Mouse (Mus musculus) heart, embryonic 11.5 days (tissue): ENCODE results near the gene Cryab. TPM values are rescaled to one million over a fixed set of nuclear protein-coding genes. Genes with fewer than 3 reads are reported as not detected.

Source experiments
- ATAC-seq: fragments of 200-750 bp; cut with Nextera tagmentation; replicated peaks from 2 replicates; pipeline ENCODE4 v1.8.0; 2017; ENCODE audit warnings: moderate library complexity; ENCODE audit not compliant: insufficient number of reproducible peaks, low FRiP score, low TSS enrichment
- H3K27ac ChIP-seq: fragments of 300-500 bp; sonication (generic); 2 replicates; pipeline ENCODE4 v1.5.1; 2014; ENCODE audit warnings: mild to moderate bottlenecking, low read depth, low read length
- H3K27me3 ChIP-seq: fragments of 300-500 bp; sonication (generic); 2 replicates; pipeline ENCODE4 v1.6.1; 2014; ENCODE audit warnings: mild to moderate bottlenecking, low read length, mixed read lengths; ENCODE audit not compliant: control insufficient read depth, insufficient read depth
- H3K36me3 ChIP-seq: fragments of 300-500 bp; sonication (generic); 2 replicates; pipeline ENCODE4 v1.6.1; 2014; ENCODE audit warnings: mild to moderate bottlenecking, low read length, moderate library complexity, mixed read lengths; ENCODE audit not compliant: control insufficient read depth, insufficient read depth
- H3K4me1 ChIP-seq: fragments of 300-500 bp; sonication (generic); 2 replicates; pipeline ENCODE4 v1.6.1; 2014; ENCODE audit warnings: low read length; ENCODE audit not compliant: control insufficient read depth, insufficient read depth
- H3K4me2 ChIP-seq: fragments of 300-500 bp; sonication (generic); 2 replicates; pipeline ENCODE4 v1.6.1; 2014; ENCODE audit warnings: mild to moderate bottlenecking, moderate library complexity
- H3K4me3 ChIP-seq: fragments of 300-500 bp; sonication (generic); 2 replicates; pipeline ENCODE4 v1.5.1; 2014; ENCODE audit warnings: low read depth, low read length
- H3K9ac ChIP-seq: fragments of 300-500 bp; sonication (generic); 2 replicates; pipeline ENCODE4 v1.6.1; 2014; ENCODE audit warnings: mild to moderate bottlenecking, low read depth, low read length, moderate library complexity
- H3K9me3 ChIP-seq: fragments of 300-500 bp; sonication (generic); replicated peaks from 2 replicates; pipeline ENCODE4 v1.6.1; 2016; ENCODE audit warnings: low read length; ENCODE audit not compliant: control insufficient read depth
- WGBS: fragments of 180-500 bp; shearing (Covaris S2); extraction: QIAGEN DNeasy Blood & Tissue Kit; methylation state at CpG from one replicate; pipeline ENCODE4 v1.1.7; 2014; ENCODE audit not compliant: insufficient replicate concordance; 5-methylcytosine and 5-hydroxymethylcytosine counted together
- polyA plus RNA-seq: library from polyadenylated mRNA; unstranded; fragments of >200 nt; fragmentation: Nextera tagmentation; extraction: Ambion mirVana; gene quantifications from 2 replicates; pipeline ENCODE4 v1.2.1, GENCODE M21; 2014

Gene Cryab
- 841 and 878 TPM in 2 replicates for polyA plus RNA-seq

- H3K4me3 ChIP-seq: peak within 1 kb of the TSS; percentile 54
- peaks cover 9% of the 10 kb centered on the region; the same call in 1 of the 2 replicates for H3K4me1 ChIP-seq
- H3K27me3 ChIP-seq: no peaks in the 10 kb centered on the region
- peak within 1 kb of the TSS; percentile 62 for H3K4me2 ChIP-seq
- no peak for ATAC-seq
- H3K27ac ChIP-seq: peak within 1 kb of the TSS; percentile 98
- peak within 1 kb of the TSS; percentile 92 for H3K9ac ChIP-seq
- WGBS: 39% methylated on average over 22 of the region's 22 CpGs
- no peaks in the 10 kb centered on the region for H3K36me3 ChIP-seq
- no peaks in the 10 kb centered on the region for H3K9me3 ChIP-seq
Observed at GRCm38 (mm10) chr9:50751323-50751722, at the start of gene Cryab. Cryab (plus strand) TSS chr9:50751325.

GRCm38 (mm10) chr9:50704907-50705306, 46.2 kb upstream of the Cryab start:
- no peaks in the 10 kb centered on the region for H3K9me3 ChIP-seq
- no peak overlapping the region for H3K4me3 ChIP-seq
- no peak overlapping the region for H3K9ac ChIP-seq
- H3K27ac ChIP-seq: no peak overlapping the region
- no peak for ATAC-seq
- H3K4me2 ChIP-seq: no peak overlapping the region
- H3K27me3 ChIP-seq: peaks cover 4% of the 10 kb centered on the region; the same call in 1 of the 2 replicates
- no peaks in the 10 kb centered on the region for H3K4me1 ChIP-seq
- no peaks in the 10 kb centered on the region for H3K36me3 ChIP-seq
- WGBS: 66% methylated on average over 6 of the region's 6 CpGs

GRCm38 (mm10) chr9:50709108-50709507, 42.0 kb upstream of the Cryab start:
- no peak for ATAC-seq
- Histone ChIP-seq H3K4me1 (no peaks in the 10 kb centered on the region), H3K27me3 (no peaks in the 10 kb centered on the region), H3K4me3 (no peak overlapping the region), H3K27ac (no peak overlapping the region), H3K4me2 (no peak overlapping the region), H3K9me3 (no peaks in the 10 kb centered on the region), H3K36me3 (no peaks in the 10 kb centered on the region), H3K9ac (no peak overlapping the region)
- WGBS: 20% methylated on average over 2 of the region's 2 CpGs

- no peak for ATAC-seq
- H3K4me3 ChIP-seq: no peak overlapping the region
- WGBS: 80% methylated on average over 4 of the region's 4 CpGs
- H3K9ac ChIP-seq: no peak overlapping the region
- no peaks in the 10 kb centered on the region for H3K9me3 ChIP-seq
- H3K4me2 ChIP-seq: no peak overlapping the region
- H3K27ac ChIP-seq: no peak overlapping the region
- no peaks in the 10 kb centered on the region for H3K36me3 ChIP-seq
- no peaks in the 10 kb centered on the region for H3K27me3 ChIP-seq
- H3K4me1 ChIP-seq: no peaks in the 10 kb centered on the region
Observed at GRCm38 (mm10) chr9:50711337-50711736, 39.8 kb upstream of the Cryab start.

GRCm38 (mm10) chr9:50714188-50714587, 36.9 kb upstream of the Cryab start:
- WGBS: 51% methylated on average over 4 of the region's 4 CpGs
- Histone ChIP-seq H3K36me3 (no peaks in the 10 kb centered on the region), H3K4me1 (no peaks in the 10 kb centered on the region), H3K27ac (no peak overlapping the region), H3K4me2 (no peak overlapping the region), H3K9me3 (no peaks in the 10 kb centered on the region), H3K4me3 (no peak overlapping the region), H3K27me3 (no peaks in the 10 kb centered on the region), H3K9ac (no peak overlapping the region)
- no peak for ATAC-seq

- no peak for ATAC-seq
- Histone ChIP-seq H3K36me3 (no peaks in the 10 kb centered on the region), H3K9ac (no peak overlapping the region), H3K4me1 (peaks cover 10% of the 10 kb centered on the region), H3K27me3 (no peaks in the 10 kb centered on the region), H3K9me3 (no peaks in the 10 kb centered on the region), H3K4me2 (no peak overlapping the region), H3K4me3 (no peak overlapping the region), H3K27ac (no peak overlapping the region)
- 73% methylated on average over 4 of the region's 4 CpGs for WGBS
Observed at GRCm38 (mm10) chr9:50718878-50719277, 32.2 kb upstream of the Cryab start.

GRCm38 (mm10) chr9:50721061-50721460, 30.1 kb upstream of the Cryab start:
- ATAC-seq: no peak
- no peak overlapping the region for H3K4me3 ChIP-seq
- no peak overlapping the region for H3K4me2 ChIP-seq
- H3K9ac ChIP-seq: no peak overlapping the region
- H3K9me3 ChIP-seq: no peaks in the 10 kb centered on the region
- H3K36me3 ChIP-seq: no peaks in the 10 kb centered on the region
- 20% methylated on average over 12 of the region's 12 CpGs for WGBS
- no peaks in the 10 kb centered on the region for H3K27me3 ChIP-seq
- H3K4me1 ChIP-seq: peaks cover 14% of the 10 kb centered on the region
- H3K27ac ChIP-seq: no peak overlapping the region

- Histone ChIP-seq H3K4me1 (peaks cover 21% of the 10 kb centered on the region), H3K27me3 (no peaks in the 10 kb centered on the region), H3K9ac (no peak overlapping the region), H3K4me2 (no peak overlapping the region), H3K36me3 (no peaks in the 10 kb centered on the region), H3K9me3 (no peaks in the 10 kb centered on the region), H3K27ac (no peak overlapping the region), H3K4me3 (no peak overlapping the region)
- 33% methylated on average over 8 of the region's 8 CpGs for WGBS
- ATAC-seq: no peak
Observed at GRCm38 (mm10) chr9:50722451-50722911, 28.6 kb upstream of the Cryab start.

GRCm38 (mm10) chr9:50723406-50723805, 27.7 kb upstream of the Cryab start:
- H3K9me3 ChIP-seq: no peaks in the 10 kb centered on the region
- no peaks in the 10 kb centered on the region for H3K36me3 ChIP-seq
- H3K4me2 ChIP-seq: peak overlapping the region; percentile 42
- no peak overlapping the region for H3K4me3 ChIP-seq
- H3K9ac ChIP-seq: 0 out of 2 replicates have a peak overlapping the region, but pooled peaks have one; percentile 0
- ATAC-seq: no peak
- peaks cover 22% of the 10 kb centered on the region for H3K4me1 ChIP-seq
- 29% methylated on average over 7 of the region's 7 CpGs for WGBS
- peak overlapping the region; percentile 62 for H3K27ac ChIP-seq
- no peaks in the 10 kb centered on the region for H3K27me3 ChIP-seq
